Mouse (Mus musculus) CD4-positive, CD25-positive, alpha-beta regulatory T cell, adult 9 weeks (primary cell): Measurements from ENCODE around the gene Hap1. TPM values are rescaled to one million over a fixed set of nuclear protein-coding genes. Genes with fewer than 3 reads are reported as not detected.

Experiments
- polyA plus RNA-seq: library from polyadenylated mRNA; unstranded; fragments of 100-300 nt; shearing (Covaris generic); gene quantifications from one replicate; pipeline ENCODE4 v1.2.1, GENCODE M21; 2017

Gene Hap1
- 2.6 TPM for polyA plus RNA-seq

GRCm38 (mm10) chr11:100355972-100356818 is at the start of gene Hap1:
Gene Hap1, minus strand, starts transcription at chr11:100356128.

GRCm38 (mm10) chr11:100397600-100398389 is 41.9 kb upstream of the Hap1 start, which contains the start of gene Jup:
Gene Jup, minus strand, starts transcription at chr11:100397763.

DNA sequence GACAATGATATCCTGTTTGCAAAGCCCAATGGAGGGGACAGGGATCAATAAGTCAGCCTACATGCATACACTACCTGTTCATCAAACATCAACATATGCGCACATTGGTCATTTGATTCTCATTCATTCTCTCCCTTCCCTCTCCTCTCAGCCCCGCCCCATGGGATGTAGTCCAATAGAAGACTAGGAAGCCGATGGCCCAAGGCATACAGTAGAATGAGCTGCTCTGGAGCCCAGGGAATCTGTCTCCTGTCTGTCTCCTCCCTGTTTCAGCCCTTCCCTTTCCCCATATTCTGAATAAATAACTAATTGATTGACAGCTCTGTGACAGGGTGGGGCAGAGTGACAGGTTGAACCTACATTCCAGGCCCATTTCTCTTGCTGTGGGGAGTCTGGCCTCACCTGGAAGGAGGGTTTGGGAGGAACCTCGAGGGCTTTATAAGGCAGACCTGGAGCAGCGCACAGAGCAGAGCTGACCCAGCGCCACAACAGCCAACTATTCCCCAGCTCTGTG is 21.9 kb downstream of the Hap1 start, which contains the start of gene Gast:
TSS of gene Gast (plus strand) at position 464 of the 514 bp plus-strand sequence.

GRCm38 (mm10) chr11:100319492-100320171 is 36.3 kb downstream of the Hap1 start, which contains the start of gene Eif1:
Gene Eif1, plus strand, starts transcription at chr11:100319885.

Other genes with a start within 250 kb of the Hap1 start
- not detected for gene Krt13, start 234.6 kb downstream of the Hap1 start, polyA plus RNA-seq
- not detected for gene Krt15, start 220.2 kb downstream of the Hap1 start, polyA plus RNA-seq
- not detected for gene Krt19, start 207.5 kb downstream of the Hap1 start, polyA plus RNA-seq
- gene Krt9, start 162.9 kb downstream of the Hap1 start, polyA plus RNA-seq: not detected
- not detected for gene Krt14, start 148.6 kb downstream of the Hap1 start, polyA plus RNA-seq
- gene Krt16, start 107.2 kb downstream of the Hap1 start, polyA plus RNA-seq: not detected
- 3.8 TPM for gene Krt17, start 95.1 kb downstream of the Hap1 start, polyA plus RNA-seq
- gene Krt42, start 86.3 kb downstream of the Hap1 start, polyA plus RNA-seq: not detected
- 3,233 TPM for gene Eif1, start 36.2 kb downstream of the Hap1 start, polyA plus RNA-seq
- gene Gast, start 21.7 kb downstream of the Hap1 start, polyA plus RNA-seq: not detected
- gene Jup, start 41.6 kb upstream of the Hap1 start, polyA plus RNA-seq: 2.5 TPM
- not detected for gene P3h4, start 58.7 kb upstream of the Hap1 start, polyA plus RNA-seq
- gene Fkbp10, start 59.6 kb upstream of the Hap1 start, polyA plus RNA-seq: not detected
- 166 TPM for gene Nt5c3b, start 85.7 kb upstream of the Hap1 start, polyA plus RNA-seq
- gene Klhl10, start 85.8 kb upstream of the Hap1 start, polyA plus RNA-seq: 0.45 TPM
- 2.9 TPM for gene Klhl11, start 116.6 kb upstream of the Hap1 start, polyA plus RNA-seq
- 206 TPM for gene Acly, start 171.9 kb upstream of the Hap1 start, polyA plus RNA-seq
- gene Ttc25, start 189.5 kb upstream of the Hap1 start, polyA plus RNA-seq: 0.15 TPM
- 425 TPM for gene Cnp, start 218.8 kb upstream of the Hap1 start, polyA plus RNA-seq